Mouse (Mus musculus): ENCODE data around the gene Nkx2-5.
A peak's percentile ranks its signal among the peaks of the same experiment; 100 is the strongest.

The Nkx2-5 gene

DNA sequence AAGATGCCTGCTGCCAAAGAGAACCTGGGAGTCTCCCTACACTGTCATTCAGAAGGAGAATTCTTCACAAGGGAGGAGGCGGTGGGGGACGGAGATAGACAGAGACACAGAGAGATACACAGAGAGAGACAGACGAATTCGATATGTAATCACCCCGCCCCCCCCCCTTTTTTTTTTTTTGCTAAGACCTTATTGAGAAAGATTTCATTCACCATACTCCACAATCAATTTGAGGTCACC is at the start of gene Nkx2-5:
Nkx2-5 (minus strand) TSS at position 101 of the 240 bp plus-strand sequence.
- no peak for DNase-seq (ENCODE audit: low spot score)

- no peak for DNase-seq (ENCODE audit: low spot score)
These were observed 49.5 kb upstream of the Nkx2-5 start for GRCm38 (mm10) chr17:26894342-26894741.

DNA sequence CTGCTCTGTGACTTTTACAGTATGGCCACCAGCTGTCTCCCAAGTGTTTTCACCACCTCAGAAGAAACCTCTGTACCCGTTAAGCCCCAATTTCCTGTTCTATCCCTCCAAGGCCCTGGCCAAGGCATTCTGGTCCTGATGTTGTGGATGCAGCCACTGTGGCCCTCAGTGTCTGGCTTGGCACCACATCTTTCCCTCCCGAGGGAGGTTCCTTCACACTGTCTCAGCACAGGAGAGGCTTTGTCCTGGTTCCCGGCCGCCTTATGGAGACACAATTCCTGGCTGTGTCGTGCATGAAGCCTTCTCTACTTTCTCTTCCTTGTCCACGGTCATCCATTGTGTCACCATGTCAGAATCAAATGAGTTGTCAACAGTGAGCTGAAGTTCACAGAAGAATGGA is 48.7 kb upstream of the Nkx2-5 start:
- DNase-seq (ENCODE audit: low spot score), result no peak

DNA sequence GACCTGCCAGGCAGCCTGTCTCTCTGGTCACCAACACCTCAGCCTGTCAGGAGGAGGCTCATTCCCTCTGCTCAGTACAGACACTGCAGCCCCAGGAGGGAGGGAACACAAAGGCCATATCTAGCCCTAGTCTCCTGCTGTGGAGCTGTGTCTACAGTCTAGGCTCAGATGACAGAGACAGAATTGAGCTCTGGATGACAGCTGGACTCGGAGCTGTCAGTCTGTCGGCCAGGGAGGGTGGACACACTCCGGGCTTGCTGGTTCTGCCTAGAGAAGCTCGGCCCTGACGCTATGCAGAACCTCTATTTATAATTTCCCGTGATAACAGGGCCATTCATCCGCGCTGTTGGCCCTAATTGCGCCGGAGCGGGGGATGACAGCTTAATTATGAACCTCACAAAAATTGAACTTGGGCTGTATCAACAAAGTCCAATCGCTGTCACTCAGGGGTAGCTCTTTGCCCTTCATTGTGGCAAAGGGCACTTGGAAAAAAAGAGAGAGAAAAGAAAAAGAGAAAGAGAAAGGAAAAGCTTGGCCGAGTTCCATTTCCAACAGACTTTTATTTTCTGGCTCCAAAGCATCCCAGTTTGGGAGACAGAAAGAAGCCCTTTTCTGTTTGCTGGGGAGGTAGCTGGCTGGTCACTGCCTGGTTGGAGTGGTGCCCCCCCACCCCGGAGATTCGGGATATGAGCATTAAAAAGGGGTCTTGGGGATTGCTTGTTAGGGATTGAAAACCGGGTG is 48.0 kb upstream of the Nkx2-5 start:
- DNase-seq (ENCODE audit: low spot score), result no peak

GRCm38 (mm10) chr17:26887926-26888325 is 43.1 kb upstream of the Nkx2-5 start:
- no peak for DNase-seq (ENCODE audit: low spot score)

DNA sequence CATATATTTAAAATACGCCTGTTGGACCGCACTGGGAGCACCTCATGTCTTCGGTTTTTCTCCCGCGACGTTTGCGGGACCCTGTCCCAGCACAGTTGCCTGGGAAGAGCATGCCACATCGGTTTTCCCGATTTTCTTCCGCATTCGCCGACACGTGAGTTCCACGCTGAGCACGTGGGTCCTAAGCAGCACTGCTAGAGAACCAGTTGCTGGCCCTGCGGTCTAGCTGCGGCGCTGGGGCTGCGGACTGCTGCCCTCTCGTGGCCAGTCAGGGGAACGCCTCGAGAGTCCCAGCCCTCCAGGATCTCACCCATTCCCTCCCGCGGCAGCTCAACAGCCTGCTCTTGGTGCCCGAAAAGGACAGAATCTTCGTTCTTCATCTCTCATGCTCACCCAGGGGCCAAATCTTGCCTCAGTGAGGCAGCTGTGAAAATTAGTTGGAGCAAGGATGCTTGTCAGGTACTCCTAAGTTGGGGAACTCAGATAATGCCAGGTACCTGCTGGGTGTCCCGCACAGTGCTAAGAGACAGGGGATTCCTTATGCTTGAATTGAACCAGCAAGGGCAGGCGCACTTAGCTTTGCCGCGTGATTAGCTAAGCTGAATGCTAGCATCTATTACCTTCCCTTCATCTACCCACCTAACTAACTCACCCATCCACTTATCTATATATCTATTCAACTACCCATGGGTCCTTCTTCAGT is 41.4 kb upstream of the Nkx2-5 start:
- peak; percentile 82 for DNase-seq (ENCODE audit: low spot score)

- DNase-seq (ENCODE audit: low spot score), result peak; percentile 59
These were observed 40.5 kb upstream of the Nkx2-5 start for GRCm38 (mm10) chr17:26884995-26885926.

- DNase-seq (ENCODE audit: low spot score), result no peak
These were observed 38.8 kb upstream of the Nkx2-5 start for GRCm38 (mm10) chr17:26883585-26883984.

GRCm38 (mm10) chr17:26882706-26883105 is 37.9 kb upstream of the Nkx2-5 start:
- DNase-seq (ENCODE audit: low spot score), result no peak

DNA sequence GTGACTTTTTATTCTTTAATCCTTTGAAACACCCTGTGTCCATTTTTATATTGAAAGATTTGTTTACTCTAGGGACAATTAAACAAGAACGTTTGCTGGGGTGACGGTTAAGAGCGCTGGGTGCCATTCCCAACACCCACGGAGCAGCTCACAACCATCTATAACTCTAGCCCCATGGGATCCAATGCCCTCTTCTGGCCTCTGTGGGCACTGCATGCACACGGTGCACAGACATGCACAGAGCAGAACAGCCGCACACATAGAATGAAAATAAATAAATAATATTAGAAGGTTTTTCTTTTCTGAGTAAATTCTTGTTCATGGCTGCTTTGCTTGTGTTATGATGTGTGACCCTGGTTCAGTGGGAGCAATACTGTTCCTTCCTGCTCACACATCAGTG is 34.4 kb upstream of the Nkx2-5 start:
- no peak for DNase-seq (ENCODE audit: low spot score)

- no peak for DNase-seq (ENCODE audit: low spot score)
These were observed 33.1 kb upstream of the Nkx2-5 start for GRCm38 (mm10) chr17:26877927-26878326.

- DNase-seq (ENCODE audit: low spot score), result no peak
These were observed 29.7 kb upstream of the Nkx2-5 start for GRCm38 (mm10) chr17:26874542-26874941.

GRCm38 (mm10) chr17:26873502-26873901 is 28.7 kb upstream of the Nkx2-5 start:
- no peak for DNase-seq (ENCODE audit: low spot score)

- DNase-seq (ENCODE audit: low spot score), result no peak
These were observed 28.1 kb upstream of the Nkx2-5 start for GRCm38 (mm10) chr17:26872870-26873269.

GRCm38 (mm10) chr17:26868756-26869155 is 23.9 kb upstream of the Nkx2-5 start:
- no peak for DNase-seq (ENCODE audit: low spot score)

DNA sequence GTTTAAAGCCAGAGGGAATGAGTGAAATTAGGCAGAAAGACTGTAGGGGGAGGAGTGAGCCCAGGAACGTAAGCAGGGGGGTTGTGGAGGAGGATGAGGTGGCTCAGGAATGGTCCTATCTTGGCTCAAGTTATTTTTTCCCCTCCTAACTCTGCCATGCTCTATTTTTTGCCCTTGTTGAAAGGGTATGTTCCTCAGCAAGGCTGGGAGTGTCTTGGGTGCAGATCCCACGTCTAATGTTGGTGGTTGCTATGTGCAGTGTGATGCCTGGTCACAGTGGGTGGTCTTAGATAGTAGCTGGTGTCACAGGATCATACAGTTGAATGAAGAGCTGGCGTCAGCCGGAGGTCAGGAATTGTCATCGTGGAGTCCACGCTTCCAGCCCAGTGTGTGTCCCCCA is 20.3 kb upstream of the Nkx2-5 start:
- DNase-seq (ENCODE audit: low spot score), result no peak

DNA sequence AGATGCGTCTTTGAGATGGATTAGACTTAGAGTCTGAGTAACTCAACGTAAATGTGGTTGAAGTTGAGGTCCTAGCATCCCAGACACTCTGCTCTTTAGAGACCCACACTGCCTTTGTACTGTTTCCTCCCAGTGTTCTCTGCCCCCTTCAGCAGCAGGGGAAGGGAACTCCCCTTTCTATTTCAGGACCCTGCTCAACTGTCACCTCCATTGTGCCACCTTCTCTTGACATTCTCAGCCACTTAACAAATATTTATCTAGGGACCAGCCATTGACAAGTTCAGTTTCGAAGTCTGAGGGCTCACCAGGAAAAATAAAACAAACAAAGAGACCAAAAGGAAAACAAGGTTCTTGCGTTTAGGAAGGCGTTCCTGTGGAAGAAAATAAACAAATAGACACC is 19.5 kb upstream of the Nkx2-5 start:
- DNase-seq (ENCODE audit: low spot score), result no peak

- DNase-seq (ENCODE audit: low spot score), result no peak
These were observed 17.0 kb upstream of the Nkx2-5 start for GRCm38 (mm10) chr17:26861793-26862192.

DNA sequence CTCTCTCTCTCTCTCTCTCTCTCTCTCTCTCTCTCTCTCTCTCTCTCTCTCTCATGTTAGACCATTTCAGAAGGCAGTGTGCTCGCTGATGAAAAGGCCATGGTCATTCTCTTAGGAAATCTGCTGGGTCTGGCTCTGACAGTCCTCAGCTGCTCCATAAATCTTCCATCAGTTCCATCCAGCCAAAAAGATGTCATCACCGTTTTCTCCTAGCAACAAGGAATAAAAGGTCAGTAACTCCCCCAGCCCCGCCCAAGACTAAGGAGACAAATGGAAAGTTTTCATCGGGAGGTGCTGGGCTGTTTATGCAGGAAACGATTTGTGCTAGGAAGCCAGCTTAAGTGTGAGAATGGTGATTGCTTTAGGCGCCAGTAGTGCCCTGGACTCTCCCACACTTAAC is 16.6 kb upstream of the Nkx2-5 start:
- DNase-seq (ENCODE audit: low spot score), result no peak

DNA sequence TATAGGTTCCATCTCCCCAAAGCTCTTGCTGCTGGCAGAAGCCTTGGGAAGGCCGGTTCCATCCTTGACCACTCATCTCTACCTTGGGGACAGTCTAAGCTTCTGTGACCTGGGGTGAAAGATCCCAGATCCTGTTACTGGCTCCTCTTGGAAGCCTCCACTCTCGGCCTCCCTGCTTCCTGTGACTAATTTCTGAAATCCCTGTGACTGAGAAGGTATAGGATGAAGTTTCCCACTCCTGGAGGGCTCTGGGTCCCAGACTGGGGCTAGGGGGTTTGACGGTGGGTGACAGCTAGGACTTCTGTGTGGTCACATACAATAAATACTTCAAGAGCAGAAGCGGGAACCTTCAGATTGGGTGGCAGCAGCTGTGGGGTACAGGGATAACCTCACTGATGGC is 16.1 kb upstream of the Nkx2-5 start:
- DNase-seq (ENCODE audit: low spot score), result no peak

DNA sequence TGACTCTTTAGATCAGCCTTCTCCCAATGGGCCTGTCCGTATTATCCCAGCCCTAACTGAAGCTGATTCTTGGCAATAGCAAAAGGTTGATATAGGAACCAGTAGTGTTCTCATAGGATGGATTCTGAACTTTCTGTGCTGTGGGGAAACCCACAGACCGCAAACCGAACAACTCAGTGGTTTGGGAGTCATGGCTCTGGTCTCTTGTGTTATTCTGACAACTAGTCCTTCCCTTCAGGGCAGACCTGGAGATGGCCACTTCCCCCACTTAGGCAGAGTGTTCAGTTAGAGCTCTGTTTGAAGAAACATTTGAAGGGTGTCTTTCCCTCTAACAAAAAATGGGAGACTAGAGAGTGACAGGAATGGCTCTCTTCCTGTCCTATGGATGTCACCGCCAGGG is 7.5 kb upstream of the Nkx2-5 start:
- no peak for DNase-seq (ENCODE audit: low spot score)

DNA sequence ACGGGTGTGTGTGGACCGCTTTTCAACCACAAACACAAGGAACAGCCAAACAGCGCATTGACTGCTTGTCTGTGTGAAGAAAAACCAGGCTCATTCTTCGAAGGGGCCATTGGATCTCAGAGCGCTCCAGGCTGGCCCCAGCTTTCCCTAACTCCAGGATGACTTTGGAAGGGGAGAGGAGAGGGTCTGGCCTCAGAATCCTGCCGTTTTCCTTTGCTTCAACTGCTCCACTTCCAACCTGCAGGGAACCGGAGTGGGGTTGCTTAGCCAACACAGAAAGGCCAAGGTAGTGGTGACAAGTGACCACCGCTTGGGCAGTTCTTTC is 6.3 kb upstream of the Nkx2-5 start:
- no peak for DNase-seq (ENCODE audit: low spot score)

Data from ovary, postnatal 14 days (tissue).